Mouse (Mus musculus): Measurements from ENCODE around the gene Arhgef12. TPM values are rescaled to one million over a fixed set of nuclear protein-coding genes. Genes with fewer than 3 reads are reported as not detected.

The Arhgef12 gene
- 10 to 100 TPM in 1 of 2 experiments, 1 to 10 TPM in 1; 1.1 to 11.1 TPM for polyA plus RNA-seq (2012; fragmentation: generic; extraction: Trizol)

GRCm38 (mm10) chr9:43107187-43107517 is at the start of gene Arhgef12:
Gene Arhgef12 (minus strand): TSS chr9:43107239.

GRCm38 (mm10) chr9:43116134-43116996 is 9.3 kb upstream of the Arhgef12 start, which contains the start of gene Tmem136:
Gene Tmem136 (minus strand): TSS chr9:43116570.

GRCm38 (mm10) chr9:42943781-42944535 is 163.1 kb downstream of the Arhgef12 start, which contains the start of gene Grik4:
Gene Grik4 (minus strand): TSS chr9:42944493.

Other genes with a start within 250 kb of the Arhgef12 start
- gene Grik4, start 162.7 kb downstream of the Arhgef12 start, polyA plus RNA-seq (2012; fragmentation: generic; extraction: Trizol), result not detected
- not detected for gene Tmem136, start 9.3 kb upstream of the Arhgef12 start, polyA plus RNA-seq (2012; fragmentation: generic; extraction: Trizol)
- gene Pou2f3, start 103.1 kb upstream of the Arhgef12 start, polyA plus RNA-seq (2012; fragmentation: generic; extraction: Trizol), result under 1 TPM; 0.01 to 0.59 TPM
- gene Oaf, start 132.7 kb upstream of the Arhgef12 start, polyA plus RNA-seq (2012; fragmentation: generic; extraction: Trizol), result 100 to 1,000 TPM; 155 to 175 TPM
- gene Trim29, start 203.6 kb upstream of the Arhgef12 start, polyA plus RNA-seq (2012; fragmentation: generic; extraction: Trizol), result not detected